Mouse (Mus musculus) MEL (cell line): Measurements from ENCODE around the gene Slc22a1.

Source experiments
- CTCF ChIP-seq, 3 experiments: IDR thresholded peaks in 2 of 3; conservative IDR thresholded peaks in 1 of 3; 2 replicates each; pipeline ENCODE4 v1.5.1; 2011 to 2012; ENCODE audit warnings: low read length in 3 of 3, low read depth in 2 of 3, mild to moderate bottlenecking in 2 of 3, improper control_type of control experiment in 1 of 3, inconsistent platforms in 1 of 3, mixed read lengths in 1 of 3, moderate library complexity in 1 of 3; ENCODE audit not compliant: control insufficient read depth in 1 of 3, insufficient read depth in 1 of 3, poor library complexity in 1 of 3, severe bottlenecking in 1 of 3
- ETS1 ChIP-seq: IDR thresholded peaks from 2 replicates; pipeline ENCODE4 v1.6.1; 2012; ENCODE audit warnings: low read depth, mild to moderate bottlenecking, inconsistent platforms, low read length, improper control_type of control experiment, moderate library complexity
- HCFC1 ChIP-seq: IDR thresholded peaks from 2 replicates; pipeline ENCODE4 v1.6.1; 2012; ENCODE audit warnings: low read depth, mild to moderate bottlenecking, inconsistent platforms, low read length, improper control_type of control experiment, moderate library complexity
- POLR2A ChIP-seq, 2 experiments: IDR thresholded peaks; 2 replicates each; pipeline ENCODE4 v1.6.1; 2011 to 2012; ENCODE audit warnings: low read length in 2 of 2, mild to moderate bottlenecking in 2 of 2, control low read depth in 1 of 2, improper control_type of control experiment in 1 of 2, low read depth in 1 of 2, moderate library complexity in 1 of 2; ENCODE audit not compliant: control insufficient read depth in 1 of 2, insufficient read depth in 1 of 2, poor library complexity in 1 of 2
- POLR2AphosphoS2 ChIP-seq: IDR thresholded peaks from 2 replicates; pipeline ENCODE4 v1.6.1; 2011; ENCODE audit warnings: low read length, improper control_type of control experiment
- POLR2AphosphoS5 ChIP-seq: IDR thresholded peaks from 2 replicates; pipeline ENCODE4 v1.6.1; 2012; ENCODE audit warnings: low read depth, borderline replicate concordance, mild to moderate bottlenecking, inconsistent platforms, low read length, moderate library complexity, mixed read lengths
- ZKSCAN1 ChIP-seq: IDR thresholded peaks from 2 replicates; pipeline ENCODE4 v1.6.1; 2012; ENCODE audit warnings: low read depth, mild to moderate bottlenecking, inconsistent platforms, low read length, improper control_type of control experiment, moderate library complexity

DNA sequence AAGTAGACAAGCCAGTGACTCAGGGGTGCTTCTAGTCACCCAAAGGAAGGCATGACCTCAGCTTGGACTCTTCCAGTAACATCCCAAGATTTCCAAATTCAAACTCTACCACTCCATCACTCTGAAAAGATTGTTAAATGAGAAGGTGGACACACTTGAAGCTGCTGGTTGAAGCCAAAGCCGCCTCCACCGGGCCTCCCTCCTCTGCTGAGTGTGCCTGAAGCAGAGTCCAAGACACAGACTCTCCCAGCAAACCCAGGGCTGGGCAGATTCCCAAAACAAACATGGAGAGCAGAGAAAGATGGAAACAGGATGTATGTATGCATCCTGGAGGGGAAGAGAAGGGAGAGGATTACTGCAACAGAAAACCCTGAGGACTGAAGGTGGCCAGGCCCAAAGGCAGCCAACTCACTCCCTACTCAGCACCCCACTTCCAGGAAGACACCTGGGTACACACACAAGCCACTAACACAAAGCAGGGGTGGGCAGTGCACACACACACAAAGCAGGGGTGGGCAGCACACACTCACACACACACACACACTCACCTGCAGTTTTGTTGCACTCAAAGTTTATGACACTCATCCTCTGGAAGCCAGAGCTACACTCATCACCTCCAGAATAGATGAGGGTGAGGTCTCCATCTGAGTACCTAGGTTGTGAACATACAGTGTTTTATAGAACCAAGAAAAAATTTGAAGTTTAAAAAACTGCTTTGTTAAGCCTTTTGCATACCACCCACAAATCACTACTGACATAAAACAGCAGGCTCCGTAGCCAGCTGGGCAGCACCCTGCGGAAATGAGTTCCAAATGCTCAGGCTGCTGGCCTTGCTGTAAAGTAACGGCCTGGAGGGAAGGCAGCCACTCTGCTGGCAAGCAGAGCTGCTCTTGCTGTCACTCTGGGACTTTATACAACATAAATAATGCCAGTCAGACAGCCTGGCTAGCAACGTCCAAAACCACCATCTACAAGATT is 49.4 kb upstream of the Slc22a1 start:
- TF ChIP-seq CTCF (IDR thresholded peaks at IDR 0.05 in 2 of 3, conservative IDR thresholded peaks at IDR 0.05 in 1 of 3; ENCODE audit: control insufficient read depth in 1 of 3, insufficient read depth in 1 of 3, low read depth in 2 of 3, low read length in 3 of 3, poor library complexity in 1 of 3, severe bottlenecking in 1 of 3) (no peak), ZKSCAN1 (no peak), POLR2AphosphoS5 (no peak), HCFC1 (no peak), POLR2AphosphoS2 (no peak), ETS1 (no peak), POLR2A (IDR thresholded peaks at IDR 0.05; ENCODE audit: control insufficient read depth in 1 of 2, insufficient read depth in 1 of 2, low read depth in 1 of 2, low read length in 2 of 2, poor library complexity in 1 of 2) (no peak)
